Mouse (Mus musculus): ENCODE results near the gene H2-M10.4. TPM values are rescaled to one million over a fixed set of nuclear protein-coding genes. Genes with fewer than 3 reads are reported as not detected.

The H2-M10.4 gene
- polyA plus RNA-seq (2015; fragmentation: Illumina TruSeq; extraction: RNeasy Lipid Tissue Mini Kit (QIAGEN cat#74804); ENCODE audit: low read depth, low replicate concordance) = not detected

GRCm38 (mm10) chr17:36462234-36462633, at the start of gene H2-M10.4:
Gene H2-M10.4, minus strand, starts transcription at chr17:36462334.

Other genes with a start within 250 kb of the H2-M10.4 start
- 54.9 TPM for gene Rpp21, start 204.3 kb downstream of the H2-M10.4 start, polyA plus RNA-seq (2015; fragmentation: Illumina TruSeq; extraction: RNeasy Lipid Tissue Mini Kit (QIAGEN cat#74804); ENCODE audit: low read depth, low replicate concordance)
- gene Trim39, start 190.1 kb downstream of the H2-M10.4 start, polyA plus RNA-seq (2015; fragmentation: Illumina TruSeq; extraction: RNeasy Lipid Tissue Mini Kit (QIAGEN cat#74804); ENCODE audit: low read depth, low replicate concordance) = 23.8 TPM
- not detected for gene H2-M10.2, start 175.8 kb downstream of the H2-M10.4 start, polyA plus RNA-seq (2015; fragmentation: Illumina TruSeq; extraction: RNeasy Lipid Tissue Mini Kit (QIAGEN cat#74804); ENCODE audit: low read depth, low replicate concordance)
- gene H2-M10.1, start 136.2 kb downstream of the H2-M10.4 start, polyA plus RNA-seq (2015; fragmentation: Illumina TruSeq; extraction: RNeasy Lipid Tissue Mini Kit (QIAGEN cat#74804); ENCODE audit: low read depth, low replicate concordance) = not detected
- not detected for gene H2-M10.3, start 93.9 kb downstream of the H2-M10.4 start, polyA plus RNA-seq (2015; fragmentation: Illumina TruSeq; extraction: RNeasy Lipid Tissue Mini Kit (QIAGEN cat#74804); ENCODE audit: low read depth, low replicate concordance)
- not detected for gene H2-M11, start 84.7 kb upstream of the H2-M10.4 start, polyA plus RNA-seq (2015; fragmentation: Illumina TruSeq; extraction: RNeasy Lipid Tissue Mini Kit (QIAGEN cat#74804); ENCODE audit: low read depth, low replicate concordance)
- gene H2-M9, start 180.3 kb upstream of the H2-M10.4 start, polyA plus RNA-seq (2015; fragmentation: Illumina TruSeq; extraction: RNeasy Lipid Tissue Mini Kit (QIAGEN cat#74804); ENCODE audit: low read depth, low replicate concordance) = not detected
- not detected for gene H2-M1, start 209.9 kb upstream of the H2-M10.4 start, polyA plus RNA-seq (2015; fragmentation: Illumina TruSeq; extraction: RNeasy Lipid Tissue Mini Kit (QIAGEN cat#74804); ENCODE audit: low read depth, low replicate concordance)